Mouse (Mus musculus) bone marrow, adult 2 months (tissue): ENCODE measurements around the gene Eps8l2.

Experiments
- CTCF ChIP-seq: fragments of 200-500 bp; IDR thresholded peaks from 2 replicates; pipeline ENCODE4 v1.5.1; 2011; ENCODE audit warnings: low read length, control low read depth; ENCODE audit not compliant: control insufficient read depth, insufficient read depth
- POLR2A ChIP-seq: fragments of 200-500 bp; IDR thresholded peaks from 2 replicates; pipeline ENCODE4 v1.6.1; 2011; ENCODE audit warnings: low read depth, mild to moderate bottlenecking, control low read depth, low read length, borderline replicate concordance; ENCODE audit not compliant: control insufficient read depth

GRCm38 (mm10) chr7:141361510-141361909, 22.8 kb downstream of the Eps8l2 start:
- TF ChIP-seq CTCF (no peak), POLR2A (no peak)
